ENCODE assay signal across 17 mouse cellular contexts in the genomic region with DNA sequence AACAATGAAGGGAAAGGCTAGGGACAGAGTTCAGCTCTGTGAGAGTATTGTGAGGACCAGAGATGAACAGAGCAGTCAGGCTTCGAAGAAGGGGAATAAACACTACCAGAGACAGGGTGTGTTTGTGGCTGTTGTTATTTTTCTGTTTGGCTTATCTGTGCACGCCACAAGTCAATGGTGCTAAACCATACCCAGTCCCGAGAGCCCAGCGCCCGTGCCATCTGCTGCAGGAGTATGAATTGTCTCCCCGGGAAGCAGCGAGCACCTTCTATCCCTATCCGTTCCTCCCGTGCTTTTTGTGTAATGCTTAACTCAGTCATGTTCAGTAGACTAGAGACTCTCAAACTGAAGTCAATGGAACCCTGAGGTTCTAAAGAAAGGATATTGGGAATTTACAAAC.
DNase-seq lines count a peak whose midpoint lies in the region; ATAC-seq and TF ChIP-seq lines count a peak whose summit lies in the region.
"Had no signal": no experiment of that assay in that cellular context is flagged by ENCODE, and none has a peak within 500 bp of the region (broad histone marks: within the 10 kb centered on the region; RNA-seq: fewer than 3 reads in every experiment).

No protein-coding gene starts in this region.

- no peaks in the 10 kb centered on the region for H3K27me3 ChIP-seq in embryonic facial prominence, embryonic 10.5 days (replicated peaks; ENCODE audit: low read depth, poor library complexity, severe bottlenecking)
- H3K27me3 ChIP-seq in liver, embryonic 12.5 days (replicated peaks), result no peaks in the 10 kb centered on the region
- no peaks in the 10 kb centered on the region for H3K27me3 ChIP-seq in neural tube, embryonic 15.5 days (replicated peaks)
- H3K27me3 ChIP-seq: embryonic facial prominence, embryonic 12.5 days; heart, embryonic 13.5 days; midbrain, embryonic 13.5 days had no signal

- no peak overlapping the region for H3K4me2 ChIP-seq in liver, embryonic 12.5 days
- 0 out of 2 replicates have a peak overlapping the region, but pooled peaks have one; percentile 11 for H3K4me2 ChIP-seq in neural tube, embryonic 15.5 days
- H3K4me2 ChIP-seq: embryonic facial prominence, embryonic 12.5 days; heart, embryonic 13.5 days; lung, embryonic 14.5 days; midbrain, embryonic 13.5 days had no signal

- ATAC-seq in liver, embryonic 12.5 days, result peak; percentile 57; the same call in 1 of the 2 replicates
- peak; percentile 52 for ATAC-seq in neural tube, embryonic 15.5 days (ENCODE audit: low FRiP score)
- ATAC-seq: forebrain, postnatal 0 days; midbrain, embryonic 13.5 days had no signal

- H3K9me3 ChIP-seq in embryonic facial prominence, embryonic 10.5 days, result no peaks in the 10 kb centered on the region
- no peaks in the 10 kb centered on the region for H3K9me3 ChIP-seq in liver, embryonic 12.5 days (replicated peaks)
- no peaks in the 10 kb centered on the region for H3K9me3 ChIP-seq in neural tube, embryonic 15.5 days (replicated peaks)
- H3K9me3 ChIP-seq: embryonic facial prominence, embryonic 12.5 days; heart, embryonic 13.5 days; midbrain, embryonic 13.5 days had no signal

- intact Hi-C loops in heart, postnatal 14 days (cut with DNase I), result no loop called here

- TF ChIP-seq CTCF in layer of hippocampus, adult 2 months (conservative IDR thresholded peaks at IDR 0.05), result no peak

- WGBS in embryonic facial prominence, embryonic 10.5 days, result 71% methylated on average over 9 of the region's 9 CpGs
- 57% methylated on average over 9 of the region's 9 CpGs for WGBS in liver, embryonic 12.5 days (ENCODE audit: insufficient replicate concordance)
- WGBS in neural tube, embryonic 15.5 days, result 51% methylated on average over 9 of the region's 9 CpGs

- peak overlapping the region; percentile 73 for H3K27ac ChIP-seq in layer of hippocampus, adult 2 months
- peak overlapping the region; percentile 48 for H3K27ac ChIP-seq in embryonic facial prominence, embryonic 10.5 days (replicated peaks)
- H3K27ac ChIP-seq in liver, embryonic 12.5 days, result no peak overlapping the region
- peak overlapping the region; percentile 67 for H3K27ac ChIP-seq in neural tube, embryonic 15.5 days (replicated peaks)
- H3K27ac ChIP-seq: embryonic facial prominence, embryonic 12.5 days; heart, embryonic 13.5 days; macrophage; midbrain, embryonic 13.5 days had no signal

- H3K36me3 ChIP-seq in embryonic facial prominence, embryonic 10.5 days (replicated peaks), result no peaks in the 10 kb centered on the region
- H3K36me3 ChIP-seq in liver, embryonic 12.5 days, result no peaks in the 10 kb centered on the region
- no peaks in the 10 kb centered on the region for H3K36me3 ChIP-seq in neural tube, embryonic 15.5 days
- H3K36me3 ChIP-seq: embryonic facial prominence, embryonic 12.5 days; heart, embryonic 13.5 days; midbrain, embryonic 13.5 days had no signal

- H3K9ac ChIP-seq in liver, embryonic 12.5 days, result no peak overlapping the region
- H3K9ac ChIP-seq in neural tube, embryonic 15.5 days (replicated peaks), result no peak overlapping the region
- H3K9ac ChIP-seq: embryonic facial prominence, embryonic 12.5 days; forebrain, postnatal 0 days; heart, embryonic 13.5 days; lung, embryonic 14.5 days; midbrain, embryonic 13.5 days had no signal

- DNase-seq in layer of hippocampus, adult 2 months (ENCODE audit: low spot score in 2 of 2), result peak in 1 of 2 experiments; percentile 7
- DNase-seq in layer of hippocampus, postnatal 14 days (ENCODE audit: low spot score in 2 of 2), result no peak
- no peak for DNase-seq in embryonic facial prominence, embryonic 10.5 days (ENCODE audit: low spot score)
- DNase-seq in heart, postnatal 14 days, result no peak
- DNase-seq in gastrocnemius, postnatal 25 days, result no peak
- DNase-seq: adrenal gland, postnatal 25 days; cerebellum, postnatal 36 days; forebrain, postnatal 0 days; kidney, adult 8-10 months; layer of hippocampus, postnatal 36 days; lung, embryonic 14.5 days had no signal

- H3K4me3 ChIP-seq in layer of hippocampus, adult 2 months, result no peak overlapping the region
- no peak overlapping the region for H3K4me3 ChIP-seq in embryonic facial prominence, embryonic 10.5 days
- H3K4me3 ChIP-seq in liver, embryonic 12.5 days, result no peak overlapping the region
- H3K4me3 ChIP-seq in neural tube, embryonic 15.5 days (replicated peaks), result no peak overlapping the region
- H3K4me3 ChIP-seq: embryonic facial prominence, embryonic 12.5 days; heart, embryonic 13.5 days; midbrain, embryonic 13.5 days had no signal

- H3K4me1 ChIP-seq in embryonic facial prominence, embryonic 10.5 days, result peaks cover 39% of the 10 kb centered on the region
- peaks cover 9% of the 10 kb centered on the region; the same call in 1 of the 2 replicates for H3K4me1 ChIP-seq in liver, embryonic 12.5 days
- 0 out of 2 replicates have a peak, but pooled peaks cover 11% of the 10 kb centered on the region for H3K4me1 ChIP-seq in neural tube, embryonic 15.5 days
- H3K4me1 ChIP-seq: heart, embryonic 13.5 days had no signal
